Mouse (Mus musculus) spleen, postnatal 14 days (tissue): Measurements from ENCODE around the gene Gfm1.

Experiments
- DNase-seq, 2 experiments: peaks; one replicate each; pipeline ENCODE4 v3.0.0; 2021 to 2022; ENCODE audit warnings: low spot score in 2 of 2

Gfm1 gene

DNA sequence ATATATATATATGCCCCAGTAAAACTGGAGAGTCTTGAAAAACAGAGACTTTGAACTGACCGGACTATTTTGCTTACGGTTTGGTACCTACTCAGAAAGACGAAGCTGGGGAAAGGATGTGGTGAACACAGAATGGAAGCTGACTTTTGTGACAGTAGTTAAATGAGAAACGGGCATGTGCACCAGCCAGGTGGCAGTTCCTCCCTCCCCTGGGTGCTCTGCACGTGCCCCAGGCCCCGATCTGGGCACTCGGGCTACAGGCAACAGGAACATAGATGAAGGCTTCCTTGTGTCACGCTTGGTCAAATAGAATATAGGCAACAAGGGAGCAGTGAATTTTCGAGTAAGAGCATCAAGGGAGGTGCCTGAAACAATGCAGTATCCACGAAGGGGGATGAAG is 66.4 kb downstream of the Gfm1 start:
- DNase-seq = no peak

DNA sequence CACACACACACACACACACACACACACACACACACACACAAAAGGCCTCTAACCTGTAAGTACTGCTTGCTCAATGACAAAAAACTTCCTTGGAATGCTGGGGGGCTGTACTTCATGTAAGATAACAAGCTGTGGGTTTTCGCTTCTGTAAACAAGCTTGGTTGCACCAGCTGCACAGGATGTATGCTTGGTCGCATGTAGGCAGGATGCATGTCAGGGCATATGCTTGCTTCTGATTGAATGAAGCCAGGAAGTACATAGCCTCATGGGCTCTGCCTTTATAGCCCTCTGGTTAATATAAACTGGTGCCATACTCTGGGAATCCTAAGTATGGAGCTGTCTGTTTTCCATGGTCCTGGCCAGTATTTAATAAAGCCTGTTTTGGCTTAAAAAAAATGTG is 68.1 kb downstream of the Gfm1 start:
- no peak for DNase-seq

- DNase-seq = no peak
Measured at GRCm38 (mm10) chr3:67498773-67499405, 69.0 kb downstream of the Gfm1 start.

DNA sequence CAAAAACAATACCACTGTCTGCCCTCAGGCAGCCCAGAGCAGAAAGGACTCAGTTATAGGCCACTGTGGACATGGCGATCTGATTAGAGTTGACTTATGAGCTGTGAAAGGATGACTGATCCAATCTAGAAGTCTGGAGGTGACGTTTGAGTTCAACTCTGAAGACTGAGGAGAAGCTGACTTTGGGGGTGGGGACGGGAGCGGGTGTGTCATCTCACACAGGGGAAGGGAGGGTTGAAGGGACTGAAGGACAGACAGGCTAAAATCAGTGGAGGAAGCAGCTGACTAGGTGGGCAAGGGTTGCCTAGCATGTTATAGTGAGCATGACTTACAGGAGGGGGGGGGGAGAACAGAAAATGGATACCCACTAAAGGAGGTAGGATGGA is 69.5 kb downstream of the Gfm1 start:
- DNase-seq = no peak

DNA sequence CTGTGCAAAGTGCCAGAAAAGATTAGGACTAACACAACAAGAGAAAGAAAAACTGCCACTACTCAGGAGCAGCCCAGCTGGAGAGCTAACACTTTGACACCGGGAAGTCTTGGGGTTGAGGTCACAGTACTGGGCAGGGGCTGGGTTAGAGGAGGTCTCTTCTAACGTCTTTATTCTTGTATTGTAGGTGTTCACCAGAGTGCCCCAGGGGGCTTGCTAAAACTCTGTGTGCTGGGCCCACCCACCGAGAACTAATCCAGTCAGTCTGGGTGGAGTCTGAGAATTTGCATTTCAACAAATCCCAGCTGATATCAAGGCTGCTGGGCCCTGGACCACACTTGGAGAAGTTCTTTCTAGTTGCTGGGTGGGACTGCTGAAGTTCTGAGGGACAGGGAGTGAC is 74.0 kb downstream of the Gfm1 start:
- no peak for DNase-seq

- no peak for DNase-seq
Measured at GRCm38 (mm10) chr3:67505286-67505685, 75.4 kb downstream of the Gfm1 start.

DNA sequence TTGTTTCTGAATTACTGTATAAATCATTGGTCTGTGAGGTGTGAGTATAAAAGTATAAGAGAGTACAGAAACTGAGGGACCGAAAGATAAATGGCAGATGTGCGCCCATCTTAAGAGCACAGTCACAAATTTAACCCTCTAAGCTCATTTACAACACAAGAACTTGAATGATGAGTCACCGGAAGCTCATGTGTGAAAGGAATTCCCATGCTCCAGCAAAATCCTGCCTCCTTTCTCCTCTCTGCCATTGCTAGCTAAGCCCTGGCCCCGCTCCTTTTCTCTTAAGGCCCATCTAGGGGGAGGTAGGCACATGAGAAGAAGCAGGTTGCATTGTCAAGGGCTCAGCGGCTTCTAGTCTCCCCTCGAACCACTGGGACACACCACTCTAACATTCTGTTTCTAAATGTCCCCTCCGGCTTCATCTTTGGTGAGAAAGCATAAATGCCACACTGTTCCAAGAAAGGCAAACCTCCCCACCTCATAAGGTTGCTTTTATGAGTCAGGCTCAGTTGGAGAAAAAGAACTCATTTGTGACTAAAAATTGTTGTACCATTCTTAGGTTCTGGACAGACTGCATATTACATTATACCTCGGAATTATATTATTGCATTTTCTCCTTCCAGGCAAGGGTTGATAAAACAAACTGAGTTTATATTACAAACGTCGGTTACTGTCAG is 78.5 kb downstream of the Gfm1 start:
- DNase-seq = no peak

DNA sequence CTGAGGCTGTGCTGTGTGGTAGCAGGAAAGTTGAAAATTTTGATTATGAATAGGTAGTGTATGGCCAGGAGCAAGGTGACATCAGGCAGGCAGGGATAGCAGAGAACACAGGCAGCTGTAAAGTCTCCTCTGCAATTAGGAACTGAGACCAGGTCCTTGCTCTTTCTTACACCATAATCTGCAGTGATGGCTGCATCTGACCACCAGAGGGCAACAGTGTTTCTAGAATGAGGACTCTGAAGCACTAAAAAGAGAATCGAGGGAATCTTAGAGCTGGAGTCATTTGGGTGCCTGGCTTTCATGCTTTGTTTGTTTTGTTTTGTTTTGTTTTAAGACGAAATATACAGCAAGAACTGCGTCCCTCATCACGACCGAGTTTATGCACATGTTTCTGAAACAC is 82.9 kb downstream of the Gfm1 start:
- DNase-seq = peak; percentile 43 to 68

DNA sequence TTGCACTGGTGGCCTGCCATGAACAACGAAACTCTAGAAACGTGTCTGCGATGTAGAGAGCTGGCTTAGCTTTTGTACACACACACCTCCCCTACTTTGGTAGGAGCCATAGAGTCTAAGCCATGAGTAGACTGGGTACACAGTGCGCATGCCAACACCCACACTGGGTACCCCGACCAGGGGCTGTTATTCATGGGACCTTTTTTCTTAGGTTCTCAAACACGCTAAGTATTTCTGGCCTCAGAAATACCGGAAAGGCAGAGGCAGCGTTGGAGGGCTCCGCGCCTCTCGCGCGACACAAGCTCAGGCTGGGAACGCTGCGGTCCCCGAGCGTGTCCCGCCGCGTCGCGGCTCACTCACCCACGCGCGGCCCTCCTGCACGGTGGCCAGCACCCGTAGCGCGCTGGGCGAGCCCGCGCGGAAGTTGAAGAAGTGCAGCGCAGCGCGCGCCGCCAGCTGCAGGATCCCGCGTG is 84.9 kb downstream of the Gfm1 start:
- DNase-seq = no peak

DNA sequence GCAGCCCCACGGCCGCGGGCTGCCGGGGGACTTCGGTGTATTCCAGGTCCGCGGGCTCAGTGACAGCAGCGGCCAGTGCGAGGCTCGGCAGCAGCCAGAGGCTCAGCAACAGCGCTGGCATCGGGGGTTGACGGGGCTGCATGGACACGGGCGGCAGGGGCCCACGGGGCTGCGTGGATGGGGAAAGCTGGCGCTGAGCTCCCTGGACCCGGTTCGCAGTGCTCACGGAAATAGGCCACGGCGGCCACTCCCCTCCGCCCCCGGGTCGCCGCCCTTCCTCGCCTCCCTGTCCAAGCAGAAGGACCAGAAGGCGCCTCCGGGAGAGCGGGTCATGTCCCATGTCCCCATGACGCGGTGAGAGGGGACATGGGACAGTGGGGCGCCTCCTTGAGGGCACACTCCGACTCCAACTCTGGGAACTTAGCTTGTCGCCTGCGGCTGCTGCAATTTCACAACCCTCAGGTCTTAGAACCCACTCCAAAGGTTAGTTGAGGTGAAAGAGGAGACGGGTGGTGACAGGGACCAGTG is 85.4 kb downstream of the Gfm1 start, which contains the start of gene Rarres1:
Gene Rarres1 (minus strand): TSS at position 250 of the 528 bp plus-strand sequence.
- DNase-seq = no peak

GRCm38 (mm10) chr3:67520568-67521143 is 90.8 kb downstream of the Gfm1 start:
- DNase-seq = no peak

GRCm38 (mm10) chr3:67522709-67523108 is 92.8 kb downstream of the Gfm1 start:
- DNase-seq = no peak

- DNase-seq = peak; percentile 15 to 42
Measured at GRCm38 (mm10) chr3:67524768-67525167, 94.9 kb downstream of the Gfm1 start.
